Mouse (Mus musculus) layer of hippocampus, postnatal 25 days (tissue): ENCODE measurements around the gene Fbrsl1. TPM values are rescaled to one million over a fixed set of nuclear protein-coding genes. Genes with fewer than 3 reads are reported as not detected.

ENCODE experiments used
- DNase-seq, 2 experiments: peaks; one replicate each; pipeline ENCODE4 v3.0.0; 2022; ENCODE audit warnings: mixed read lengths in 2 of 2, low spot score in 1 of 2; ENCODE audit errors: extremely low spot score in 1 of 2
- total RNA-seq, 2 experiments: library from RNA; stranded (reverse); gene quantifications; 2 replicates each; pipeline ENCODE4 v1.2.3; 2021

The Fbrsl1 gene
- 10 to 100 TPM; 83.5 to 89.3 TPM for total RNA-seq

DNA sequence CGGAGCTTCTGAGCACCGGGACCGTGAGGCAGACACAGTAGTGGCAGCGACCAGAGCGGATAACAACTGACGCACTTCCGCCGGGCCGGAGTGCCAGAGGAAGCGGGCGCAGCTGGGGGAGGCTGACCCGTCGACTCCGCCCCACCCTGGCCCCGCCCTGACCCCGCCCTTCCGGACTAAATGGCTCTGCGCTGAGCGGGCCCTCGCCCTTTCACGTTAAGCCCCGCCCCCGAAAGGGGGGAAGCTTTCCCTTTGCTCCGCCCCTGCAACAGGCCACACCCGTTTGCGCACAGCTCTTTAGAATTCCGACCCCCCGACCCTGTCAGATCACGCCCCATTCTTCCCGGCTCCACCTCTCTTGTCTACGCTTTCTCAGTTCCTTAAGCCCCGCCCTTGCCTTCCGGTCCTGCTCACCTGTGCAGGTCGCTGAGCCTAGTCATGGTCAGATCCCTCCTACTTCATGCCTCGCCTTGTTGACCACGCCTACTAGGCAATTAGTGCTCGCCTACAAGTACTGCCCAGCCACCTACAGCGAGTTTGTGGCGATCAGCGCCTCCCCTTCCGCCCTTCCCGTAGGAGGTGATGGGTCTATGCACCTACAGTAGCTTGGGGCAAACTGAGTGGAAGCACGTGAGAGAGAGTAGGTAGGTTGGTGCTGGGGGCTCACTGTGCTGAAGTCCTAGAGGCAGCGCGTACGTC is at the start of gene Fbrsl1:
Gene Fbrsl1, minus strand, starts transcription at position 68 of the 699 bp plus-strand sequence.
- peak; percentile 77 to 79 for DNase-seq

- DNase-seq: no peak
Measured at GRCm38 (mm10) chr5:110498071-110498470, 49.8 kb upstream of the Fbrsl1 start.

DNA sequence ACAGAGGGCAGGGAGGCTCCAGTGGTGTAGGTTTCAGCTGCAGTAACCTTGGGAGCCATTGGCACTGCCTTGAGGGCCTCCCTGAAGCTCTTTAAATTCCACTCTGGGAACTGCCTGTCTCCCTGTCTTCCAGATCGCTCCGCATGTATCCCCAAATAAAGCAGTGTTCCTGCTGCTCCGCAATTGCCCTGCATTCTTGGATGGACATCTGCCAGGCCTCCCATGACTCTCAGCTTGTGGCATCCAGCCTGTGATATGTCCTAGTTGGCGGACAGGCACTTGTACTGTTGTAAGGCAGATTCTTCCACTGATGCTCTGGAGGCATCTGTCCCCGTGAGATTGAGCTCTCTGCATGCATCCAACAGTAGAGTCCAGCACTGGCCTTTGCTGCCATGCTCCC is 49.3 kb upstream of the Fbrsl1 start:
- no peak for DNase-seq

- no peak for DNase-seq
Measured at GRCm38 (mm10) chr5:110495051-110495450, 46.7 kb upstream of the Fbrsl1 start.

GRCm38 (mm10) chr5:110494396-110494795 is 46.1 kb upstream of the Fbrsl1 start:
- no peak for DNase-seq

DNA sequence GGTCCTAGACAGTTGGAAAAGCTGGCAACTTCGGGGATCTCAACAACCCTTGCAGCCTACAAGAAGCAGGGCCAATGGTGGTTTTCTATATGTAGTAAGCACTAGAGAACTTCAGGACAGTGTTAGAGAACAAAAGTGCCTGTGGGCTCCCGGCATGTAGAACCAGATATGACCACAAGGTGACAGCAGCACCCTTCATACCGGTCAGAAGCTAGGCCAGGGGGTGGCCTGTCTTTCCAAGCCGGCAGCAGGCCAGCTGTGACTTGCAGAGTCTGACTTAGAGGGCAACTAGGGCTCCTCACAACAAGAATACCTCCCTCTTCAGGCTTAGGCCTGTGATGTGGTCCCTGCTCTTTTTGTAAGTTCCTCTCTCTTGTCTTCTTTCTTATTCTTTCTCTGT is 45.5 kb upstream of the Fbrsl1 start:
- peak; percentile 58 to 78 for DNase-seq

- no peak for DNase-seq
Measured at GRCm38 (mm10) chr5:110489639-110490038, 41.3 kb upstream of the Fbrsl1 start.

- DNase-seq: no peak
Measured at GRCm38 (mm10) chr5:110487943-110488342, 39.6 kb upstream of the Fbrsl1 start.

DNA sequence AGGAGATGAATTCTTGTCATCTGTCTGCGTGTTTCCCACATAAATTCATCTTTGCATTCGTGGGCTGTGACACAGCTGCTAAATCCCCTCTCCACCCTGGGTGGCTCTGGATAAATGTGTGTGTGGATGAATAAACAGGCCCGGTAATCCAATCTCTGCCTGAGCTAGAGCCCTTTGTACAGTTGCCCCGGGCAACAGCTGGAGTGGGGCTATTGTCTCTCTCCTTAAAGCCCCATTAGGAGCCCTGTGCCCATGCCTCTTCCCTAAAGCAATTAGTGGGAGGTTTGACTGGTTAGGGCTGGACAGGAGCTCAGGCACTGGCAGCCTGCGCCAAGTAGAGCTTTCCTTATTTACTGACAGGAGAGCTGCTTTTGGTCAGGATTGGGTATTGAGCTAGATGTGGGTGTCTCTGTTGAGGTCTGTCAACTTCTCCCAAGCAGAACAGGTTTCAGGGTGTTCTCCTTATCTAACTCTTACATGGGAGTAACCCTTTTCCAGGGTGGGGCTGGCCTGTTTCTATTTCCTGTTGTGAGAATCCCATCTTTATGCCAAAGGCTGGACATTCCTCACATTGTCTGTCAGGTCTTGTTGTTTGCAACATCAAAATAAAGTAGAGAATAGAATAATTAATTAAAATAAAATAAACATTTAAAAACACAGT is 38.5 kb upstream of the Fbrsl1 start:
- no peak for DNase-seq

DNA sequence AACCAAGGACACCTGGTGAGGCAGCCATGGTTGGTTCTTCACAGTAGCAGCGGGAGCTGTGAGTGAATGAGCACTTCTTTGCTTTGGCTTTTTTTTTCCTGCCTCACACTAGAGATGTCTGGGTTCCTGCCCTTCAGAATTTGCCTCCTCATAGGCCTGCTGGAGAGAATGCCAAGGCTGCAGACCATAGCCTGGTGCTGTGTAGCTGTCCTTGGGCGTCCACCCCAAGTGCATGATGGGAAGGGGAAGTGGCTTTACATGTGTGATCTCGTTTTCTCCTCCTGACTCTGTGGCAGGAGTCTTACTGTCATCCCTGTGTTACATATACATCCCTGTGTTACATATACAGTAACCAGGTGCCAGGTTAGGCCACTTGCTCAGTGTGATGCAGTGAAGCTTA is 36.4 kb upstream of the Fbrsl1 start:
- DNase-seq: no peak

DNA sequence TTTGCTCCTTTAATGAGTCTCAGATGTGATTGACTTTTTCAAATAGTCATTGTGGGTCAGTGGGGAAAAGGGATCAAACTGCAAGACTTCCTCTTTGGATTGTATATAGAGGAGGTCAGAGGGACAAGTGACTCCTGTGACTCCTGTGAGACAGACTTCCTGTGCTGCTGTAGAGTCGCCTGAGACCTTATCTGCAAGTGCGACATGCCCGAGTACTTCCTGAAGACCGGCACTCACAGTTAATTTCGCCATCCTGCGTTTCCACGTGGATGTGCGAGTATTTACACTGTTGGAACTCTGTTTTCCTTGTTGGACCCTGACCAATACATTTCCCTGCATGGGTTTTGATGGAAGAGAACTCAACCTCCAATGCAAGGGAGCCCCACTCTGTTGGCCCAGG is 30.9 kb upstream of the Fbrsl1 start:
- DNase-seq: no peak

GRCm38 (mm10) chr5:110474156-110474555 is 25.9 kb upstream of the Fbrsl1 start:
- no peak for DNase-seq

DNA sequence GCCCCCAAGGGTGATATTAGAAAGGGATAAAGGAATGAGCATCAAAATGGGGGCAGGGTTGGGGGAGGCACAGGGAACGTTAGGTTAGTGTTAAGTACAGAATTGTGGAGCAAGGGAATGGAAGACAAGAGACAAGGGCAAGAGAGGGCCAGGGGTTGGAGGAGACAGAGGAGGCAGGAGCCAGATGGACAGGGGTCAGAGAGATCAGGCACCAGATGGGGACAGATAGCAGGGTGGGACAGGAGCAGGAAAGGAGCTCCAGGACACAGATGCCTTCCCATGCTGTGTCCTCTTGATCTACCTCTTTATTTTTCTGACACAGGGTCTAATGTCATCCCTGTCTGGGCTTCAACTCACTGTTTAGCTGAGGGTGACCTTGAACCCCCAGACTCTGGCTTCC is 24.5 kb upstream of the Fbrsl1 start:
- no peak for DNase-seq

GRCm38 (mm10) chr5:110471981-110472476 is 23.7 kb upstream of the Fbrsl1 start:
- DNase-seq: no peak

DNA sequence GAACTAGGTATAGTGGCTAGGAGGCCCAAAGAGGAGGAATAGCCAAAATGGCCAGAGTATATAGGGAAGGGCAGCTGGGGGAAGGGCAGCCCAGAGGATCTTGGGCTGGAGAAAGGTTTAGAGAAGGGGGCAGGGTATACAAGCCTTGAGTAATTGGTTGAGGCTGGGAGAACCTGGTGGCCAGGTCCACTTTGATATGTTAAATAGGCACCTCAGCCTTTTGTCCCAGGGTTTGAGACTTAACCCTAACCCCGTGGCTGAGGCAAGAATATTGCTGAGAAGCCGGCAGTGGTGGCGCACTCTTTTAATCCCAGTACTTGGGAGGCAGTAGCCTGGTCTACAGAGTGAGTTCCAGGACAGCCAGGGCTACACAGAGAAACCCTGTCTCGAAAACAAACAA is 23.0 kb upstream of the Fbrsl1 start:
- no peak for DNase-seq

GRCm38 (mm10) chr5:110469227-110469925 is 21.1 kb upstream of the Fbrsl1 start:
- DNase-seq: no peak

- DNase-seq: no peak
Measured at GRCm38 (mm10) chr5:110468296-110468695, 20.0 kb upstream of the Fbrsl1 start.

DNA sequence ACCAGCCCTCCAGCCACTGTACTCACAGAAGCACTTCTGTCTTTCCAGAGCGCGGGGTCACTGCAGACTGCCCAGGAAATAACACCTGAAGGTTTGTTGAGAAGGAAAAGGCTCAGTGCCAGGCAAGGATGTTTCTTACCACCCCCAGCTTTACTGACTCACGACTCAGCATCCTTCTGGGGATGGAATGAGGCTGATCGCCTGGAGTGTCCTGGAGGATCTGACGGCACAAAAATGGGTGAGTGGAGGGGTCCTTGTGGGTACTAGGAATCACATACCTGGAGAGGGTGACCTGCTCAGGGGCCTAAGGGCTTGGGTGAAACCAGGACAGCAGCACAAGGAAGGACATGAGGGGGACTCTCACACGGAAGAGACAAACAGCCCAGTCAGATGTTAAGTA is 19.4 kb upstream of the Fbrsl1 start:
- no peak for DNase-seq

DNA sequence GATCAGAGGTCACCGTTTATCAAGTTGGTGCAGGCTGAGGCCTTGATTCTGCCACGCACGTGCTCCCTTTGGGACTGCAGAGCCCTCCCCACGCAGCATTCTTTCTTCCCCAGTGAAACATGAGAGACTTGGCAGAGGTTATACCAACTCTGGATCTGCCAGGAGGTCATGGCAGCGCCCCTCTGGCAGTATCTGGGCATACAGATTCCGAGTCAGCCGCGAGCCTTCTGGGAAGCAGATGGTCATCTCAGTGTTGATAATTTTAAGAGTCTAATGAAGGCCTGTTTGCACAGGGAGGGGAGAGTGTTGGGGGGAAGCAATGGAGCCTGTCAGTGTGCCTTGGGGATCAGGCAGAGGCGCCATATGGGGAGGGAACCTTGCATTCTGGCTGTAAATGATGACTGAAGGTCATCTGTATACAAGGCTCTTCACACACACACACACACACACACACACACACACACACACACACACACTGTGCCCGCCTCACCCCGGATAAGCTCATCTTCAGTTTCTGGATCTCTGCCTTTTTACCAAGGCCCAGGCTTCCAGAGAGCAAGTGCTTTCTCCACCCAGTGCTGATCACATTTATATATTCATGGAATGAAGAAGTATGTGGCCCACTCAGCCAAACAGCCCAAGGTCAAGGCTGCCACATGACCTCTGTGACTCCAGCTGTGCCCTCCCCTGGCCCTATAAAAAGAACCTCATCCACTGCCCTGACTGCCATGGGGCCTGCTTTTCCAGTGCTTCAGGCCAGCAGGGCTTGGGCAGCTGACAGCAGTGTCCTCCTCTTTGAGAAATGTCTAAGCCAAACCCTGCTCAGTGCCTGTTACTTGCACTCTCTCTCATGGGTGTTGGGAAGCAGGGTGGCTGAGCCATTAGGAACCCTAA is 18.5 kb upstream of the Fbrsl1 start:
- DNase-seq: no peak

- DNase-seq: no peak
Measured at GRCm38 (mm10) chr5:110462646-110463045, 14.3 kb upstream of the Fbrsl1 start.
